Mouse (Mus musculus): ENCODE data around the gene Tmprss9. TPM values are rescaled to one million over a fixed set of nuclear protein-coding genes. Genes with fewer than 3 reads are reported as not detected.

The Tmprss9 gene
- polyA plus RNA-seq, 1 experiment = 0.08 TPM

- no peak overlapping the region for H3K4me3 ChIP-seq (replicated peaks)
- peaks cover 46% of the 10 kb centered on the region for H3K4me1 ChIP-seq
- no peaks in the 10 kb centered on the region for H3K36me3 ChIP-seq (replicated peaks; ENCODE audit: low read length)
- no peaks in the 10 kb centered on the region for H3K9me3 ChIP-seq
- peaks cover 25% of the 10 kb centered on the region for H3K27me3 ChIP-seq (replicated peaks)
- TF ChIP-seq FLI1 (IDR thresholded peaks at IDR 0.05; ENCODE audit: low read length) = no peak
- no peak for TF ChIP-seq GATA1 (IDR thresholded peaks at IDR 0.05; ENCODE audit: borderline replicate concordance, low read length)
Measured at GRCm38 (mm10) chr10:80880901-80881300, 9.3 kb downstream of the Tmprss9 start.

DNA sequence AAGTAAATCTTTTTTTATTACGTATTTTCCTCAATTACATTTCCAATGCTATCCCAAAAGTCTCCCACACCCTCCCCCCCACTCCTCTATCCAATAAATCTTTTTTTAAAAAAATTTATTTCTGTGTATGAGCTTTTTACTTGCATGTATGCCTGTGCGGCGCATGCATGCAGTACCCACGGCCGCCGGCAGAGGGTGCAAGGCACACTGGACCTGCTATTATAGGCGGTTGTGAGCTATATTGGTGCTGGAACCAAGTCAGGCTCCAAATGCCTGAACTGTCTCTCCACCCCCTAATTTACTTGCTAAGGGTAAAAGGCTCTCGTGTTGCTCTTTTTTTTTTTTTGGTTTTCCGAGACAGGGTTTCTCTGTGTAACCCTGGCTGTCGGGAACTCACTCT lies 9.7 kb downstream of the Tmprss9 start:
- TF ChIP-seq GATA1 (IDR thresholded peaks at IDR 0.05; ENCODE audit: borderline replicate concordance, low read length) (no peak), FLI1 (IDR thresholded peaks at IDR 0.05; ENCODE audit: low read length) (no peak)
- Histone ChIP-seq H3K9me3 (no peaks in the 10 kb centered on the region), H3K4me1 (peaks cover 43% of the 10 kb centered on the region), H3K36me3 (replicated peaks; ENCODE audit: low read length) (no peaks in the 10 kb centered on the region), H3K4me3 (replicated peaks) (no peak overlapping the region), H3K27me3 (replicated peaks) (peaks cover 27% of the 10 kb centered on the region)

DNA sequence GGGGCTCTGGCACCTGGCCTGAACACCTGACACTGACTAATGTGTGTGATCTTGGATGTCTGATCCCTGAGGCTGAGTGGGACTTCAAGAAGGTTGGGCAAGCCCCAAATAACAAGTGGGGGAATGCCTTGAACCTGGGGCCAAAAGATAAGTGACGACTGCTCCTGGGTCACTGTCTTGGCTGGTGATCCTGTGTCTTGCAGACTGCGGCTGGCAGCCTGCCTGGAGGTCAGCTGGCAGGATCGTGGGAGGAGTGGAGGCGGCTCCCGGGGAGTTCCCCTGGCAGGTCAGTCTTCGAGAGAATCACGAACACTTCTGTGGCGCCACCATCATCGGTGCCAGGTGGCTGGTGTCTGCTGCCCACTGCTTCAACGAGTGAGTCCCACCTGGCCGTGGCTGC lies 15.5 kb downstream of the Tmprss9 start:
- TF ChIP-seq GATA1 (IDR thresholded peaks at IDR 0.05; ENCODE audit: borderline replicate concordance, low read length) (no peak), FLI1 (IDR thresholded peaks at IDR 0.05; ENCODE audit: low read length) (no peak)
- Histone ChIP-seq H3K36me3 (replicated peaks; ENCODE audit: low read length) (no peaks in the 10 kb centered on the region), H3K27me3 (replicated peaks) (peaks cover 68% of the 10 kb centered on the region), H3K4me1 (peaks cover 10% of the 10 kb centered on the region), H3K4me3 (replicated peaks) (no peak overlapping the region), H3K9me3 (peaks cover 6% of the 10 kb centered on the region)

DNA sequence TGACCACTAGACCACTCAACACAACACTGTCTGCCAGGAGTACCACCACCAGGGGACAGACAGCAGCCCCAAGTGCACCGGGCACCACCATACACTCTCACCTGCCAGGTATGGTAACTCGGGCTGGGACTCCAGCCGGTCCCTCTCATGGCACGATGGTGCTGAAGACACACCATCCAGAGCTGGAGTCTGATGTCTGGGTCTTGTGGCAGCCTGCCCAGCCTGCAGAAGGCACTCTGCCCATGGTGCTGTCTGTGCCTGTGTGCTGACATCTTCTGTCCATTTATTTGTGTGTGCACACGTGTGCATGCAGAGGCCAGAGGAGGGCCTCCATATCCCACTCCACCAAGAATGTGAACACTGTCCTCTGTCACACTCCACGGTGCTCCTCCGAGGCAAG lies 23.5 kb downstream of the Tmprss9 start:
- TF ChIP-seq FLI1 (IDR thresholded peaks at IDR 0.05; ENCODE audit: low read length) (no peak), GATA1 (IDR thresholded peaks at IDR 0.05; ENCODE audit: borderline replicate concordance, low read length) (no peak)
- Histone ChIP-seq H3K9me3 (peaks cover 15% of the 10 kb centered on the region), H3K4me1 (peaks cover 35% of the 10 kb centered on the region), H3K27me3 (replicated peaks) (peaks cover 29% of the 10 kb centered on the region), H3K36me3 (replicated peaks; ENCODE audit: low read length) (peaks cover 32% of the 10 kb centered on the region), H3K4me3 (replicated peaks) (peak overlapping the region; percentile 8)

- H3K4me1 ChIP-seq = peaks cover 36% of the 10 kb centered on the region
- H3K27me3 ChIP-seq (replicated peaks) = peaks cover 23% of the 10 kb centered on the region
- peaks cover 15% of the 10 kb centered on the region for H3K9me3 ChIP-seq
- TF ChIP-seq GATA1 (IDR thresholded peaks at IDR 0.05; ENCODE audit: borderline replicate concordance, low read length) (no peak), FLI1 (IDR thresholded peaks at IDR 0.05; ENCODE audit: low read length) (no peak)
- peaks cover 32% of the 10 kb centered on the region for H3K36me3 ChIP-seq (replicated peaks; ENCODE audit: low read length)
- H3K4me3 ChIP-seq (replicated peaks) = no peak overlapping the region
Measured at GRCm38 (mm10) chr10:80895697-80896096, 24.0 kb downstream of the Tmprss9 start.

DNA sequence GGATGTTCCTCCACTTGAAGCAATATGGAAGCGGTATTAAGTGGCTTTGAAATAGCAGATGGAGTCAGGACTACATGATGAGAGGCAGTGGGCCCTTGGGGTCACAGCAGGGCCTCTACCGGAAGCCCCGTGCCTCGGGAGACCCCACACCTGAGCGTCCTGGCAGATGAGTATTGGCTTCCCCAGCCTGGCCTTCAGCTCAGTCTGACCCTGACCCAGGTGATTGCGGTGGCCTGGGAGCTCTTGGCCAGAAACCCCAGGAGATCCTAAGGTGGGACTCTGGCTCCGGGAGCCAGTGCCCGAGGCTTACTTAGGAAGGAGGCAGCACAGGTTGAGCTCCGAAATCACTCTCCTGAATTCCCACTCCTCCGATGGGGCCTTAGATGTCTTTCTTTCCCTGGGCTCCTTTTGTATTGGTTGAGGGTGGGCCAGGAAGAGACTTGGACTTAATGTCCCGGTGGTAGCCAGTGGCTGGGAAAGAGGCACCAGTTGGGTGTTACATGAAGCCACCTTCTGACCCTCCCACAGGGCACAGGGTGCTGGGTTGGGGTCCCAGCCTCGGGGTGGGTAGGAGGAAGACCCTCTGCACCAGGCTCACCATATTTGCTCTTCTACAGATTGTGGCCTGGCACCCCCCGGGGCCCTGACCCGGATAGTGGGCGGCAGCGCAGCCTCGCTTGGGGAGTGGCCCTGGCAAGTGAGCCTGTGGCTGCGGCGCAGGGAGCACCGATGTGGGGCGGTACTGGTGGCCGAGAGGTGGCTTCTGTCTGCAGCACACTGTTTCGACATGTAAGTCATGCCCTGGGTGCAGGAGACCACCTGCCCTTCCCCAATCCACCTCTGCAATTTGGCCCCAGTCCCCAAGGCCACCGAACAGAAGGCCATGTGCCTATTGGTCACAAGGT lies 25.2 kb downstream of the Tmprss9 start:
- peaks cover 41% of the 10 kb centered on the region for H3K4me1 ChIP-seq
- H3K27me3 ChIP-seq (replicated peaks) = peaks cover 17% of the 10 kb centered on the region
- peaks cover 36% of the 10 kb centered on the region for H3K36me3 ChIP-seq (replicated peaks; ENCODE audit: low read length)
- peaks cover 13% of the 10 kb centered on the region for H3K9me3 ChIP-seq
- no peak overlapping the region for H3K4me3 ChIP-seq (replicated peaks)
- TF ChIP-seq GATA1 (IDR thresholded peaks at IDR 0.05; ENCODE audit: borderline replicate concordance, low read length) (no peak), FLI1 (IDR thresholded peaks at IDR 0.05; ENCODE audit: low read length) (no peak)

- TF ChIP-seq GATA1 (IDR thresholded peaks at IDR 0.05; ENCODE audit: borderline replicate concordance, low read length) = no peak
- no peak for TF ChIP-seq FLI1 (IDR thresholded peaks at IDR 0.05; ENCODE audit: low read length)
- H3K4me1 ChIP-seq = peaks cover 39% of the 10 kb centered on the region
- peaks cover 48% of the 10 kb centered on the region for H3K36me3 ChIP-seq (replicated peaks; ENCODE audit: low read length)
- peaks cover 2% of the 10 kb centered on the region for H3K9me3 ChIP-seq
- peak overlapping the region; percentile 23 for H3K4me3 ChIP-seq (replicated peaks)
- H3K27me3 ChIP-seq (replicated peaks) = peaks cover 11% of the 10 kb centered on the region
Measured at GRCm38 (mm10) chr10:80897861-80898510, 26.3 kb downstream of the Tmprss9 start.

DNA sequence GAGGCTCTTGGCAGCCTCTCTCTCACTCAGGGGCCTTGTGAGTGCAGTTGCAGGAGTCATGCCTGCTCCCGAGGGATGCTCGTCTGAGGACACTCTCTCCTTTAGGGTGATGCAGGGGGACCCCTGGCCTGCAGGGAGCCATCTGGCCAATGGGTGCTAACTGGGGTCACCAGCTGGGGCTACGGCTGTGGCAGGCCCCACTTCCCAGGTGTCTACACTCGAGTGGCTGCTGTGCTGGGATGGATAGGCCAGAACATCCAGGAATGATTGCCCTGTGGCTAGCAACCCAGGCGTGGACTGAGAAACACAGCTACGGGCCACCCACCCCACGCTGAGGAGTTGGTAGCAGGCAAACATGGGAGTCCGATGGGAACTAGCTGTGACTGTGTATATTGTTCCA lies 27.4 kb downstream of the Tmprss9 start:
- no peak for TF ChIP-seq FLI1 (IDR thresholded peaks at IDR 0.05; ENCODE audit: low read length)
- TF ChIP-seq GATA1 (IDR thresholded peaks at IDR 0.05; ENCODE audit: borderline replicate concordance, low read length) = no peak
- Histone ChIP-seq H3K4me1 (peaks cover 38% of the 10 kb centered on the region), H3K36me3 (replicated peaks; ENCODE audit: low read length) (peaks cover 59% of the 10 kb centered on the region), H3K4me3 (replicated peaks) (peak overlapping the region; percentile 96), H3K27me3 (replicated peaks) (peaks cover 8% of the 10 kb centered on the region), H3K9me3 (no peaks in the 10 kb centered on the region)

- Histone ChIP-seq H3K36me3 (replicated peaks; ENCODE audit: low read length) (peaks cover 65% of the 10 kb centered on the region), H3K4me3 (replicated peaks) (peak overlapping the region; percentile 96), H3K4me1 (peaks cover 38% of the 10 kb centered on the region), H3K27me3 (replicated peaks) (peaks cover 6% of the 10 kb centered on the region), H3K9me3 (no peaks in the 10 kb centered on the region)
- TF ChIP-seq GATA1 (IDR thresholded peaks at IDR 0.05; ENCODE audit: borderline replicate concordance, low read length) = no peak
- no peak for TF ChIP-seq FLI1 (IDR thresholded peaks at IDR 0.05; ENCODE audit: low read length)
Measured at GRCm38 (mm10) chr10:80899591-80900317, 28.1 kb downstream of the Tmprss9 start.

Measured in megakaryocyte, embryonic 14.5 days (primary cell).